In genomic region chr8:124681077-124681791, GRCm38 (mm10) we compare ENCODE assay signal across 27 mouse cellular contexts. TPM values are rescaled to one million over a fixed set of nuclear protein-coding genes. Genes with fewer than 3 reads are reported as not detected.
A peak's percentile ranks its signal among the peaks of the same experiment; 100 is the strongest.
DNase-seq lines count a peak whose midpoint lies in the region; ATAC-seq and TF ChIP-seq lines count a peak whose summit lies in the region.
"Had no signal": no experiment of that assay in that cellular context is flagged by ENCODE, and none has a peak within 500 bp of the region (broad histone marks: within the 10 kb centered on the region; RNA-seq: fewer than 3 reads in every experiment).

No protein-coding gene starts in this region.

- no peak for DNase-seq in cerebellum, adult 8-10 months
- DNase-seq in right cerebral cortex, adult 2 months (ENCODE audit: low spot score in 2 of 2): no peak
- DNase-seq in stomach, postnatal 0 days (ENCODE audit: low spot score): no peak
- no peak for DNase-seq in embryonic facial prominence, embryonic 10.5 days (ENCODE audit: low spot score)
- DNase-seq: adrenal gland, postnatal 36 days; cerebellum, adult 11-12 months; cerebellum, postnatal 14 days; gastrocnemius, postnatal 14 days; heart, adult 11 months; heart, postnatal 14 days; kidney, adult 8-10 months; kidney, postnatal 14 days; left cerebral cortex, postnatal 4 days; right cerebral cortex, postnatal 25 days; spleen, adult 18-20 months; thymus, postnatal 36 days had no signal

- H3K4me2 ChIP-seq in midbrain, embryonic 13.5 days (replicated peaks): no peak overlapping the region
- no peak overlapping the region for H3K4me2 ChIP-seq in midbrain, embryonic 15.5 days
- no peak overlapping the region for H3K4me2 ChIP-seq in lung, embryonic 16.5 days (ENCODE audit: low read depth, low read length)
- H3K4me2 ChIP-seq in stomach, postnatal 0 days (replicated peaks; ENCODE audit: low read depth): no peak overlapping the region
- H3K4me2 ChIP-seq: embryonic facial prominence, embryonic 15.5 days; forebrain, embryonic 15.5 days; heart, embryonic 11.5 days; intestine, embryonic 15.5 days; limb, embryonic 15.5 days; midbrain, embryonic 12.5 days had no signal

- TF ChIP-seq EP300 in stomach, postnatal 0 days (optimal IDR thresholded peaks at IDR 0.05): no peak

- no peak overlapping the region for H3K4me3 ChIP-seq in midbrain, embryonic 13.5 days (replicated peaks)
- no peak overlapping the region for H3K4me3 ChIP-seq in midbrain, embryonic 15.5 days
- no peak overlapping the region for H3K4me3 ChIP-seq in embryonic fibroblast, embryonic 13.5 days (ENCODE audit: insufficient read depth, low read length)
- H3K4me3 ChIP-seq in lung, embryonic 16.5 days (ENCODE audit: low read length): no peak overlapping the region
- no peak overlapping the region for H3K4me3 ChIP-seq in stomach, postnatal 0 days (ENCODE audit: low read depth, low read length)
- H3K4me3 ChIP-seq in embryonic facial prominence, embryonic 10.5 days: no peak overlapping the region
- H3K4me3 ChIP-seq: embryonic facial prominence, embryonic 15.5 days; forebrain, embryonic 15.5 days; intestine, embryonic 15.5 days; limb, embryonic 15.5 days; midbrain, embryonic 12.5 days had no signal

- H3K9ac ChIP-seq in midbrain, embryonic 13.5 days (replicated peaks): 0 out of 2 replicates have a peak overlapping the region, but pooled peaks have one; percentile 10
- no peak overlapping the region for H3K9ac ChIP-seq in midbrain, embryonic 15.5 days
- no peak overlapping the region for H3K9ac ChIP-seq in lung, embryonic 16.5 days (ENCODE audit: low read length)
- H3K9ac ChIP-seq in stomach, postnatal 0 days (ENCODE audit: low read length): no peak overlapping the region
- H3K9ac ChIP-seq: embryonic facial prominence, embryonic 15.5 days; forebrain, embryonic 15.5 days; intestine, embryonic 15.5 days; limb, embryonic 15.5 days; liver, embryonic 14.5 days; midbrain, embryonic 12.5 days had no signal

- H3K4me1 ChIP-seq in midbrain, embryonic 13.5 days (replicated peaks): 0 out of 2 replicates have a peak, but pooled peaks cover 4% of the 10 kb centered on the region
- H3K4me1 ChIP-seq in midbrain, embryonic 15.5 days: 0 out of 2 replicates have a peak, but pooled peaks cover 4% of the 10 kb centered on the region
- H3K4me1 ChIP-seq in embryonic fibroblast, embryonic 13.5 days (ENCODE audit: control insufficient read depth, insufficient read depth, low read length): peaks cover 7% of the 10 kb centered on the region; the same call in 1 of the 2 replicates
- H3K4me1 ChIP-seq in lung, embryonic 16.5 days (replicated peaks; ENCODE audit: control insufficient read depth, insufficient read depth, low read length): peaks cover 7% of the 10 kb centered on the region
- H3K4me1 ChIP-seq in stomach, postnatal 0 days (replicated peaks; ENCODE audit: control insufficient read depth, insufficient read depth): no peaks in the 10 kb centered on the region
- H3K4me1 ChIP-seq in embryonic facial prominence, embryonic 10.5 days: no peaks in the 10 kb centered on the region
- H3K4me1 ChIP-seq: midbrain, embryonic 12.5 days had no signal

- no peaks in the 10 kb centered on the region for H3K9me3 ChIP-seq in midbrain, embryonic 13.5 days
- no peaks in the 10 kb centered on the region for H3K9me3 ChIP-seq in midbrain, embryonic 15.5 days
- no peaks in the 10 kb centered on the region for H3K9me3 ChIP-seq in lung, embryonic 16.5 days (ENCODE audit: control insufficient read depth, low read length)
- H3K9me3 ChIP-seq in stomach, postnatal 0 days (ENCODE audit: control insufficient read depth, low read length): no peaks in the 10 kb centered on the region
- H3K9me3 ChIP-seq in embryonic facial prominence, embryonic 10.5 days: no peaks in the 10 kb centered on the region
- H3K9me3 ChIP-seq: embryonic facial prominence, embryonic 15.5 days; forebrain, embryonic 15.5 days; intestine, embryonic 15.5 days; limb, embryonic 15.5 days; midbrain, embryonic 12.5 days had no signal

- H3K36me3 ChIP-seq in midbrain, embryonic 13.5 days: peaks cover 89% of the 10 kb centered on the region
- H3K36me3 ChIP-seq in midbrain, embryonic 15.5 days (replicated peaks): peaks cover 28% of the 10 kb centered on the region
- peaks cover 5% of the 10 kb centered on the region; the same call in 1 of the 2 replicates for H3K36me3 ChIP-seq in lung, embryonic 16.5 days (ENCODE audit: control insufficient read depth, insufficient read depth, low read length)
- H3K36me3 ChIP-seq in stomach, postnatal 0 days (ENCODE audit: control insufficient read depth, insufficient read depth, low read length): peaks cover 13% of the 10 kb centered on the region; the same call in 1 of the 2 replicates
- peaks cover 92% of the 10 kb centered on the region for H3K36me3 ChIP-seq in embryonic facial prominence, embryonic 10.5 days (replicated peaks)

- TF ChIP-seq POLR2A in embryonic fibroblast, embryonic 13.5 days (IDR thresholded peaks at IDR 0.05; ENCODE audit: low read depth, low read length): no peak

- TF ChIP-seq CTCF in embryonic fibroblast, embryonic 13.5 days (IDR thresholded peaks at IDR 0.05; ENCODE audit: borderline replicate concordance, insufficient read depth, low read length): no peak
- no peak for TF ChIP-seq CTCF in stomach, postnatal 0 days (IDR thresholded peaks at IDR 0.05; ENCODE audit: low read depth)

- no peak for ATAC-seq in midbrain, embryonic 13.5 days
- no peak for ATAC-seq in midbrain, embryonic 15.5 days (replicated peaks)
- peak; percentile 36; the same call in 1 of the 2 replicates for ATAC-seq in lung, embryonic 16.5 days (ENCODE audit: low read depth)
- ATAC-seq in stomach, postnatal 0 days (ENCODE audit: low FRiP score, low TSS enrichment): no peak
- ATAC-seq: forebrain, embryonic 15.5 days; intestine, embryonic 15.5 days had no signal

- WGBS in midbrain, embryonic 13.5 days: 60% methylated on average over 10 of the region's 10 CpGs
- 63% methylated on average over 10 of the region's 10 CpGs for WGBS in midbrain, embryonic 15.5 days
- WGBS in lung, embryonic 16.5 days: 58% methylated on average over 10 of the region's 10 CpGs
- 74% methylated on average over 10 of the region's 10 CpGs for WGBS in stomach, postnatal 0 days
- 82% methylated on average over 10 of the region's 10 CpGs for WGBS in embryonic facial prominence, embryonic 10.5 days

- H3K27me3 ChIP-seq in midbrain, embryonic 13.5 days: no peaks in the 10 kb centered on the region
- no peaks in the 10 kb centered on the region for H3K27me3 ChIP-seq in midbrain, embryonic 15.5 days (replicated peaks)
- H3K27me3 ChIP-seq in lung, embryonic 16.5 days (ENCODE audit: control insufficient read depth, insufficient read depth, low read depth, low read length): no peaks in the 10 kb centered on the region
- H3K27me3 ChIP-seq in stomach, postnatal 0 days (ENCODE audit: control insufficient read depth, insufficient read depth, low read length): no peaks in the 10 kb centered on the region
- H3K27me3 ChIP-seq in embryonic facial prominence, embryonic 10.5 days (replicated peaks; ENCODE audit: low read depth, poor library complexity, severe bottlenecking): no peaks in the 10 kb centered on the region
- H3K27me3 ChIP-seq: embryonic facial prominence, embryonic 15.5 days; forebrain, embryonic 15.5 days; intestine, embryonic 15.5 days; limb, embryonic 15.5 days; midbrain, embryonic 12.5 days had no signal

- no peak overlapping the region for H3K27ac ChIP-seq in midbrain, embryonic 13.5 days
- H3K27ac ChIP-seq in midbrain, embryonic 15.5 days: no peak overlapping the region
- H3K27ac ChIP-seq in embryonic fibroblast, embryonic 13.5 days (ENCODE audit: insufficient read depth, low read length): peak overlapping the region; percentile 35; the same call in 1 of the 2 replicates
- H3K27ac ChIP-seq in lung, embryonic 16.5 days (ENCODE audit: low read length): no peak overlapping the region
- no peak overlapping the region for H3K27ac ChIP-seq in stomach, postnatal 0 days (replicated peaks)
- H3K27ac ChIP-seq in embryonic facial prominence, embryonic 10.5 days (replicated peaks): no peak overlapping the region
- H3K27ac ChIP-seq: embryonic facial prominence, embryonic 15.5 days; forebrain, embryonic 15.5 days; intestine, embryonic 15.5 days; limb, embryonic 15.5 days; liver, embryonic 14.5 days; midbrain, embryonic 12.5 days had no signal

RNA-seq across cellular contexts. Expression of gene 2310022B05Rik, which starts 18.1 kb away (rescaled TPM):
- 15.7 and 18.1 TPM in 2 replicates for polyA plus RNA-seq in midbrain, embryonic 13.5 days (2015; fragmentation: Nextera tagmentation; extraction: Ambion mirVana)
- polyA plus RNA-seq in midbrain, embryonic 15.5 days (2015; fragmentation: Nextera tagmentation; extraction: Ambion mirVana): 21.8 and 23.6 TPM in 2 replicates
- 161 and 164 TPM in 2 replicates for polyA plus RNA-seq in embryonic fibroblast, embryonic 13.5 days (2011; ENCODE audit: insufficient read length, low read depth, missing spikeins)
- polyA plus RNA-seq in lung, embryonic 16.5 days (2015; fragmentation: Nextera tagmentation; extraction: Ambion mirVana): 26.3 and 30.1 TPM in 2 replicates
- 17.9 and 20.0 TPM in 2 replicates for polyA plus RNA-seq in stomach, postnatal 0 days (2015; fragmentation: Nextera tagmentation; extraction: Ambion mirVana)
- polyA plus RNA-seq in embryonic facial prominence, embryonic 10.5 days (2016; fragmentation: Nextera tagmentation; extraction: Ambion mirVana): 24.2 and 24.4 TPM in 2 replicates

RNA-seq across cellular contexts. Expression of gene Ttc13, which starts 40.5 kb away (rescaled TPM):
- polyA plus RNA-seq in midbrain, embryonic 13.5 days (2015; fragmentation: Nextera tagmentation; extraction: Ambion mirVana): 55.0 and 60.2 TPM in 2 replicates
- 69.4 and 70.2 TPM in 2 replicates for polyA plus RNA-seq in midbrain, embryonic 15.5 days (2015; fragmentation: Nextera tagmentation; extraction: Ambion mirVana)
- 54.1 and 55.6 TPM in 2 replicates for polyA plus RNA-seq in embryonic fibroblast, embryonic 13.5 days (2011; ENCODE audit: insufficient read length, low read depth, missing spikeins)
- 43.0 and 45.7 TPM in 2 replicates for polyA plus RNA-seq in lung, embryonic 16.5 days (2015; fragmentation: Nextera tagmentation; extraction: Ambion mirVana)
- 18.7 and 19.7 TPM in 2 replicates for polyA plus RNA-seq in stomach, postnatal 0 days (2015; fragmentation: Nextera tagmentation; extraction: Ambion mirVana)
- 47.0 and 48.7 TPM in 2 replicates for polyA plus RNA-seq in embryonic facial prominence, embryonic 10.5 days (2016; fragmentation: Nextera tagmentation; extraction: Ambion mirVana)

RNA-seq across cellular contexts. Expression of gene Arv1, which starts 40.7 kb away (rescaled TPM):
- 32.6 and 33.3 TPM in 2 replicates for polyA plus RNA-seq in midbrain, embryonic 13.5 days (2015; fragmentation: Nextera tagmentation; extraction: Ambion mirVana)
- 32.7 and 37.6 TPM in 2 replicates for polyA plus RNA-seq in midbrain, embryonic 15.5 days (2015; fragmentation: Nextera tagmentation; extraction: Ambion mirVana)
- 8.2 and 10.4 TPM in 2 replicates for polyA plus RNA-seq in embryonic fibroblast, embryonic 13.5 days (2011; ENCODE audit: insufficient read length, low read depth, missing spikeins)
- 18.7 and 19.6 TPM in 2 replicates for polyA plus RNA-seq in lung, embryonic 16.5 days (2015; fragmentation: Nextera tagmentation; extraction: Ambion mirVana)
- 11.0 and 11.2 TPM in 2 replicates for polyA plus RNA-seq in stomach, postnatal 0 days (2015; fragmentation: Nextera tagmentation; extraction: Ambion mirVana)
- 31.5 and 33.5 TPM in 2 replicates for polyA plus RNA-seq in embryonic facial prominence, embryonic 10.5 days (2016; fragmentation: Nextera tagmentation; extraction: Ambion mirVana)
